Mouse (Mus musculus): Measurements from ENCODE around the gene Cacna1g. TPM values are rescaled to one million over a fixed set of nuclear protein-coding genes. Genes with fewer than 3 reads are reported as not detected.

Cacna1g gene
- total and polyA plus RNA-seq, 3 experiments: 1.7 to 3.7 (median 2.4) TPM

DNA sequence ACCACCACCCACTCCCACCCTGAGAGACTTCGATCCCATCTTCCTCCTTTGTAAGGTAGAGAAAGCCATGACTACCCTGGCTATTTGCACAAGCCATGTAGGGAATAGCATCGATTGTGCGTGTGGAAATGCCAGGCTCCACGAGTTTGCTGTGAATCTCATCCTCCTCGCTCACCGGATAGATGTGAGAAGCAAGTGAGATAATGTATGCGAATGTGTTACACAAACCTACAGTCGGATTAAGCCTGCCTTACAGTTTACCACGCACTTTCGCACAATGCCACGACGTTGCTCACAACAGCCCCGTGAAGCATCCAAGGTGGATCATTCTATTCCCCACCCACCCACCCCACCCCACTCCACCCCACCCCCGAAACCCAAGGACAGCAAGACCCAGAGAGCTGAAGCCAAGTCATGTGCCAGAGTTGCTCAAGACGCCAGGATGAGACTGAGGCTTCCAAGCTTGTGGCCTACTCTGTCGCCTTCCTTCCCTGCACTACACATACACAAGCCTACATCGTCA, 7.6 kb downstream of the Cacna1g start:
- peaks cover 12% of the 10 kb centered on the region for H3K27me3 ChIP-seq (replicated peaks)
- H3K4me3 ChIP-seq (replicated peaks in 1 of 3; ENCODE audit: low read depth in 2 of 3, low read length in 2 of 3, poor library complexity in 1 of 3): no peak overlapping the region
- no peak for DNase-seq (ENCODE audit: extremely low read depth)
- TF ChIP-seq JUND (conservative IDR thresholded peaks at IDR 0.05; ENCODE audit: low read depth, low read length): no peak
- no peak for TF ChIP-seq IRF4 (IDR thresholded peaks at IDR 0.05; ENCODE audit: low read depth, low read length)
- no peak for TF ChIP-seq ZKSCAN1 (IDR thresholded peaks at IDR 0.05; ENCODE audit: borderline replicate concordance, low read depth, low read length)
- no peak for TF ChIP-seq TCF12 (IDR thresholded peaks at IDR 0.05; ENCODE audit: low read depth, low read length)
- TF ChIP-seq RAD21 (IDR thresholded peaks at IDR 0.05; ENCODE audit: low read depth, low read length): no peak
- no peak for TF ChIP-seq BHLHE40 (IDR thresholded peaks at IDR 0.05; ENCODE audit: low read depth, low read length)
- no peak for TF ChIP-seq MXI1 (IDR thresholded peaks at IDR 0.05; ENCODE audit: low read depth, low read length)
- no peak for TF ChIP-seq MAX (IDR thresholded peaks at IDR 0.05; ENCODE audit: low read length)
- no peak for TF ChIP-seq CHD1 (IDR thresholded peaks at IDR 0.05; ENCODE audit: low read depth, low read length)
- TF ChIP-seq ELF1 (IDR thresholded peaks at IDR 0.05; ENCODE audit: low read depth, low read length): no peak
- no peak for TF ChIP-seq USF1 (IDR thresholded peaks at IDR 0.05; ENCODE audit: low read depth, low read length)
- no peak for TF ChIP-seq MAFK (IDR thresholded peaks at IDR 0.05; ENCODE audit: insufficient replicate concordance, low read length)
- TF ChIP-seq KAT2A (IDR thresholded peaks at IDR 0.05; ENCODE audit: insufficient replicate concordance, low read length): no peak
- TF ChIP-seq ZMIZ1 (IDR thresholded peaks at IDR 0.05; ENCODE audit: low read depth, low read length): no peak
- H3K4me1 ChIP-seq (ENCODE audit: control insufficient read depth in 1 of 2, insufficient read depth in 2 of 2): peaks cover 4 to 38% of the 10 kb centered on the region in 2 experiments
- H3K4me2 ChIP-seq (ENCODE audit: insufficient read depth, low read depth, poor library complexity, severe bottlenecking): no peak overlapping the region
- dilution Hi-C loops (cut with MboI; ENCODE audit: extremely low pct_ligation_motif_present, extremely low pct_unique_long_range_greater_than_20kb, low sequenced_read_pairs) (no loop called here), in situ Hi-C loops (cut with MboI; ENCODE audit: low pct_ligation_motif_present, low pct_unique_long_range_greater_than_20kb, low sequenced_read_pairs) (no loop called here)
- H3K79me2 ChIP-seq (replicated peaks; ENCODE audit: control insufficient read depth, extremely low read depth, insufficient read depth, poor library complexity, severe bottlenecking): no peaks in the 10 kb centered on the region
- no peaks in the 10 kb centered on the region for H3K9me3 ChIP-seq (replicated peaks; ENCODE audit: low read length)
- no peaks in the 10 kb centered on the region for H3K36me3 ChIP-seq (replicated peaks in 1 of 2; ENCODE audit: control insufficient read depth in 1 of 2, insufficient read depth in 1 of 2, low read length in 1 of 2)
- no peak overlapping the region for H3K9ac ChIP-seq (ENCODE audit: insufficient read depth, low read depth)
- no peak overlapping the region for H3K27ac ChIP-seq (ENCODE audit: insufficient read depth, low read depth)

DNA sequence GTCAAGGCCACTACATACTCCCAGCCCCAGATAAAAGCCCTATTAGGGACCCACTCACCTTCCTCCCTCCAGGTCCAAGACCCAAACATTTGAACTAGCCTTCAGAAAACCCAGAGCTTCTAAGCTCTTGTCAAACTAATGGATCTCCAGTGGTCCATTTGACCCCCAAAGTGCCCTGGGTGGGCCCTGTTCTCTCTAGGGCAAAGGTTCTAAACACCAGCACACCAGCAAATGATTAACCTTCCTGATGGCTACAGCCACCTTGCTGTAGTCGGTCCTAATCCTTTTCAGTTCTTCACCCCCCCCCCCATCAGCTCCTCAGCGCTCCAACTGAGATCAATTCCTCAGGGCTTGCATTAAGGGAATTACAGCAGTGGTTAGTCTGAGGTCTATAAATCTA, 9.8 kb downstream of the Cacna1g start:
- in situ Hi-C loops (cut with MboI; ENCODE audit: low pct_ligation_motif_present, low pct_unique_long_range_greater_than_20kb, low sequenced_read_pairs): no loop called here
- dilution Hi-C loops (cut with MboI; ENCODE audit: extremely low pct_ligation_motif_present, extremely low pct_unique_long_range_greater_than_20kb, low sequenced_read_pairs): no loop called here

More for the DNA sequence above, 9.8 kb downstream of the Cacna1g start:
- Histone ChIP-seq H3K9ac (ENCODE audit: insufficient read depth, low read depth) (no peak overlapping the region), H3K4me2 (ENCODE audit: insufficient read depth, low read depth, poor library complexity, severe bottlenecking) (no peak overlapping the region), H3K79me2 (replicated peaks; ENCODE audit: control insufficient read depth, extremely low read depth, insufficient read depth, poor library complexity, severe bottlenecking) (no peaks in the 10 kb centered on the region), H3K36me3 (replicated peaks in 1 of 2; ENCODE audit: control insufficient read depth in 1 of 2, insufficient read depth in 1 of 2, low read length in 1 of 2) (no peaks in the 10 kb centered on the region), H3K9me3 (replicated peaks; ENCODE audit: low read length) (no peaks in the 10 kb centered on the region), H3K4me1 (ENCODE audit: control insufficient read depth in 1 of 2, insufficient read depth in 2 of 2) (peaks cover 0 to 20% of the 10 kb centered on the region in 2 experiments; a peak in 2 of 4 replicates), H3K27me3 (replicated peaks) (peaks cover 4% of the 10 kb centered on the region), H3K27ac (ENCODE audit: insufficient read depth, low read depth) (no peak overlapping the region), H3K4me3 (replicated peaks in 1 of 3; ENCODE audit: low read depth in 2 of 3, low read length in 2 of 3, poor library complexity in 1 of 3) (no peak overlapping the region)
- TF ChIP-seq JUN (IDR thresholded peaks at IDR 0.05; ENCODE audit: insufficient read depth, low read depth, low read length) (no peak), ELF1 (IDR thresholded peaks at IDR 0.05; ENCODE audit: low read depth, low read length) (no peak), HCFC1 (IDR thresholded peaks at IDR 0.05; ENCODE audit: low read depth, low read length) (no peak), CTCF (conservative IDR thresholded peaks at IDR 0.05 in 1 of 2, IDR thresholded peaks at IDR 0.05 in 1 of 2; ENCODE audit: low read depth in 2 of 2, low read length in 2 of 2) (no peak), ZMIZ1 (IDR thresholded peaks at IDR 0.05; ENCODE audit: low read depth, low read length) (no peak), MXI1 (IDR thresholded peaks at IDR 0.05; ENCODE audit: low read depth, low read length) (no peak), ZNF384 (IDR thresholded peaks at IDR 0.05; ENCODE audit: low read depth, low read length) (no peak), UBTF (IDR thresholded peaks at IDR 0.05; ENCODE audit: low read depth, low read length) (no peak), NELFE (IDR thresholded peaks at IDR 0.05; ENCODE audit: low read depth, low read length) (no peak), KAT2A (IDR thresholded peaks at IDR 0.05; ENCODE audit: insufficient replicate concordance, low read length) (no peak), SIN3A (IDR thresholded peaks at IDR 0.05; ENCODE audit: low read length) (no peak), CHD2 (IDR thresholded peaks at IDR 0.05; ENCODE audit: low read length) (no peak), IRF4 (IDR thresholded peaks at IDR 0.05; ENCODE audit: low read depth, low read length) (no peak), ZC3H11A (IDR thresholded peaks at IDR 0.05; ENCODE audit: low read depth, low read length) (no peak), TCF12 (IDR thresholded peaks at IDR 0.05; ENCODE audit: low read depth, low read length) (no peak), MEF2A (IDR thresholded peaks at IDR 0.05; ENCODE audit: borderline replicate concordance, low read depth, low read length) (no peak), E2F4 (IDR thresholded peaks at IDR 0.05; ENCODE audit: insufficient replicate concordance, low read depth, low read length) (no peak), SMC3 (IDR thresholded peaks at IDR 0.05; ENCODE audit: low read depth, low read length) (no peak), GABPA (IDR thresholded peaks at IDR 0.05; ENCODE audit: insufficient replicate concordance, low read depth, low read length) (no peak)
- no peak for DNase-seq (ENCODE audit: extremely low read depth)
